Mouse (Mus musculus) midbrain, embryonic 16.5 days (tissue): ENCODE data around the gene Pbld1. TPM values are rescaled to one million over a fixed set of nuclear protein-coding genes. Genes with fewer than 3 reads are reported as not detected.

Experiments
- ATAC-seq: fragments of 200-750 bp; cut with Nextera tagmentation; 2 replicates; pipeline ENCODE4 v1.8.0; 2017; ENCODE audit warnings: moderate TSS enrichment
- H3K27ac ChIP-seq: fragments of 300-500 bp; sonication (generic); 2 replicates; pipeline ENCODE4 v1.5.1; 2014; ENCODE audit warnings: mild to moderate bottlenecking, low read length, mixed read lengths
- H3K27me3 ChIP-seq: fragments of 300-500 bp; sonication (generic); 2 replicates; pipeline ENCODE4 v1.6.1; 2014; ENCODE audit warnings: low read depth, low read length, mixed read lengths; ENCODE audit not compliant: control insufficient read depth, insufficient read depth
- H3K36me3 ChIP-seq: fragments of 300-500 bp; sonication (generic); 2 replicates; pipeline ENCODE4 v1.6.1; 2014; ENCODE audit warnings: mild to moderate bottlenecking, low read length, moderate library complexity, mixed read lengths; ENCODE audit not compliant: control insufficient read depth, insufficient read depth
- H3K4me1 ChIP-seq: fragments of 300-500 bp; sonication (generic); 2 replicates; pipeline ENCODE4 v1.6.1; 2014; ENCODE audit warnings: mild to moderate bottlenecking, low read length, mixed read lengths; ENCODE audit not compliant: control insufficient read depth, insufficient read depth
- H3K4me2 ChIP-seq: fragments of 300-500 bp; sonication (generic); 2 replicates; pipeline ENCODE4 v1.6.1; 2014; ENCODE audit warnings: mild to moderate bottlenecking, low read length, mixed read lengths
- H3K4me3 ChIP-seq: fragments of 300-500 bp; sonication (generic); 2 replicates; pipeline ENCODE4 v1.5.1; 2014; ENCODE audit warnings: low read depth, mild to moderate bottlenecking, low read length, moderate library complexity, mixed read lengths
- H3K9ac ChIP-seq: fragments of 300-500 bp; sonication (generic); 2 replicates; pipeline ENCODE4 v1.6.1; 2014; ENCODE audit warnings: low read depth, low read length, mixed read lengths
- H3K9me3 ChIP-seq: fragments of 300-500 bp; sonication (generic); replicated peaks from 2 replicates; pipeline ENCODE4 v1.6.1; 2014; ENCODE audit warnings: mild to moderate bottlenecking, low read length, mixed read lengths; ENCODE audit not compliant: control insufficient read depth, poor library complexity, severe bottlenecking
- WGBS: fragments of 180-500 bp; shearing (Covaris S2); extraction: QIAGEN DNeasy Blood & Tissue Kit; methylation state at CpG from one replicate; pipeline ENCODE4 v1.1.7; 2014; 5-methylcytosine and 5-hydroxymethylcytosine counted together
- polyA plus RNA-seq: library from polyadenylated mRNA; unstranded; fragments of >200 nt; fragmentation: Nextera tagmentation; extraction: Ambion mirVana; gene quantifications from 2 replicates; pipeline ENCODE4 v1.2.1, GENCODE M21; 2015

Gene Pbld1
- polyA plus RNA-seq, 1 experiment from 2014 or later: 0.50 TPM

DNA sequence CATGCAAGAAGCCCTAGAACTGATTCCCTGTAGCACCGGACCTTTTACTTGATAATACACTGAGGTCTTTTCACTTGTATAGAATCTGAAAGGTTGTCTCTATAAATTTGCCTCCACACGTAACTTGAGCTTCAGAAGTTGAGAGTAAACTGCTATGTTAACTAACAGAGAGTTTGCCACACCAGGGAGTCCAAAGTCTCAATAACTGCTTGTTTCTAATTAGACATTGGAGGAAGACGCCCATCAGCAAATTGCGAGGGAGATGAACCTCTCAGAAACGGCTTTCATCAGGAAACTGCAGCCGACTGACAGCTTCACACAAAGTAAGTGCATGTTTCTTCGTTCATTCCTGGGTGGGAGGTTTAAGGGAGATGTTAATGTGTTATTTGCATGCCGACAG is 5.6 kb downstream of the Pbld1 start:
- no peaks in the 10 kb centered on the region for H3K27me3 ChIP-seq
- WGBS: 64% methylated on average over 8 of the region's 8 CpGs
- H3K27ac ChIP-seq: no peak overlapping the region
- H3K9ac ChIP-seq: no peak overlapping the region
- 0 out of 2 replicates have a peak, but pooled peaks cover 2% of the 10 kb centered on the region for H3K9me3 ChIP-seq
- no peaks in the 10 kb centered on the region for H3K36me3 ChIP-seq
- no peak overlapping the region for H3K4me2 ChIP-seq
- no peak overlapping the region for H3K4me3 ChIP-seq
- no peaks in the 10 kb centered on the region for H3K4me1 ChIP-seq
- ATAC-seq: no peak

- peak; percentile 84 for ATAC-seq
- H3K27ac ChIP-seq: no peak overlapping the region
- H3K36me3 ChIP-seq: no peaks in the 10 kb centered on the region
- no peaks in the 10 kb centered on the region for H3K27me3 ChIP-seq
- no peak overlapping the region for H3K9ac ChIP-seq
- no peak overlapping the region for H3K4me2 ChIP-seq
- H3K4me1 ChIP-seq: no peaks in the 10 kb centered on the region
- WGBS: 5% methylated on average over 5 of the region's 5 CpGs
- H3K9me3 ChIP-seq: 0 out of 2 replicates have a peak, but pooled peaks cover 2% of the 10 kb centered on the region
- H3K4me3 ChIP-seq: no peak overlapping the region
Observed at GRCm38 (mm10) chr10:63065988-63066387, 6.0 kb downstream of the Pbld1 start.

GRCm38 (mm10) chr10:63086304-63086703 is 26.3 kb downstream of the Pbld1 start:
- Histone ChIP-seq H3K4me2 (no peak overlapping the region), H3K9ac (no peak overlapping the region), H3K9me3 (no peaks in the 10 kb centered on the region), H3K27ac (no peak overlapping the region), H3K36me3 (no peaks in the 10 kb centered on the region), H3K4me1 (peaks cover 10% of the 10 kb centered on the region), H3K4me3 (no peak overlapping the region), H3K27me3 (no peaks in the 10 kb centered on the region)
- WGBS: 89% methylated on average over 10 of the region's 10 CpGs
- ATAC-seq: no peak

DNA sequence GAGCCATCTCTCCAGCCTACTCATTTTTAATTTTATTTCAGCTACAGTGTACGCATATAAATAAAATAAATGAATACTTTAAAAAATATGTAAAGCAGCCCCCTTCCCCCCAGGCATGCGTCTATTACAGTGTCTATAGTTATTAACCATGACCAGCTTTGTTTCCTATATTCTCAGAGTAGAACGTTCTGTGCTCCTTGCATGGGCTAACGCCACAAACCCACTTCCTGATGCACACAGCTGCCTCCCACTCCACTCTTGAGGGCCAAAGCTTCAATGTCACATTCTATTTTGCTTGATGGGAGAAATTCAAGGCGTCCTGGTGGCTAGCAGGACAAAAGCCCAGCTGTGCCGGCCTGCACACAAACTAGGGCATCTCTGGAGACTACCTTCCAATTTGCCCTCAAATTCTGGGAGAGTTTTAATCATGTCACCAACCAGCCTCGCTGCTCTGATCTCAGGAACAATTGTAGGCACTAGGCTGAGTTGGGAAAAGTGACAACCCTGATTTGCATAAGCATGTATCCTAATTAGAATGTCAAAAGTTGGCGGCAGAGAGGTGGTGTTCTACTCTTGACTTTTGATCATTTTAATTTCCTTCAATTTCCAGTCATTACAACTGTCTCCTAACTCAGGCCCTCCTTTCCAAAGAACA is 29.3 kb downstream of the Pbld1 start:
- Histone ChIP-seq H3K4me2 (peak overlapping the region; percentile 61), H3K4me3 (peak overlapping the region; percentile 33), H3K27me3 (no peaks in the 10 kb centered on the region), H3K36me3 (no peaks in the 10 kb centered on the region), H3K4me1 (peaks cover 10% of the 10 kb centered on the region), H3K9ac (peak overlapping the region; percentile 47; the same call in 1 of the 2 replicates), H3K27ac (no peak overlapping the region), H3K9me3 (no peaks in the 10 kb centered on the region)
- WGBS: 21% methylated on average over 8 of the region's 8 CpGs
- no peak for ATAC-seq

DNA sequence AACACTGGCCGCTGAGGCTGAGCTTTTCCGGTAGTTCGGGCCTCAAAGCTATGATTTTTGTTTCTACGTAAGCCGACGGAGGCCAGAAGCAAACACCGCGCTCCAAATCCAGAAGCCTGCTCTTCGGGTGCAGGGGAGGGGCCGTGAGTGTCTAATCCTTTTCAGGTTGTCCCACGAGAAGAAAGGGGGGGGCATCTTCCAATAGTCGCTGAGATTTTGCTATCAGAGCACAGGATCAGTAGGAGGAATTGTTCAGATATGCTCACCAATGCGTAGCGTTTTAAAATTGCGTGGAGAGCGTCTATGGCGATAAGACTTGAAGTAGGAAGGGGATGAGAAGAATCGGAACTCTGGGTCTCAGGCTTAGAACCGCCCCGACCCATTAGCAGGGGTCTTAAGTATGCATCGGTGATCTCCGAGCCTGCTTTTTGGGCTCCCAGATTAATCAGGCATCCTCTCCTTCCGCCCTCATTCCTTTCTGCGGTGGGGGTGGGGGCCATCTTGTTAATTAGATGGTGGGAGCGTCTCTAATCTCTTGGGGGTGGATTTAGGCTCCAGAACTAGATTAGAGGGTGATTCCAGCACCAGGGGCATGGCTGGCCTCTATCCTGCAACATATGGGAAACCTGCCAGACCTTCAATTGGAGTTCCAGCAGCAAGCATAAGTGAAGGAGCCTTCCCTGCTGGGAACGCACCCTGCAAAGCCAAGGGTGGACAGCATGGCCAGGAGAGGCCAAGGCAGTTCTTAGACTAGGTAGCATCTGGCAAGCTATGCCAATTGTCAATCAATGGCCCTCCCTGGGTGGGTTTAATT is 30.0 kb downstream of the Pbld1 start:
- H3K4me2 ChIP-seq: peak overlapping the region; percentile 61
- ATAC-seq: peak; percentile 17; the same call in 1 of the 2 replicates
- no peaks in the 10 kb centered on the region for H3K36me3 ChIP-seq
- H3K27ac ChIP-seq: no peak overlapping the region
- no peaks in the 10 kb centered on the region for H3K9me3 ChIP-seq
- peak overlapping the region; percentile 47 for H3K9ac ChIP-seq
- no peaks in the 10 kb centered on the region for H3K27me3 ChIP-seq
- H3K4me1 ChIP-seq: peaks cover 10% of the 10 kb centered on the region
- WGBS: 3% methylated on average over 26 of the region's 26 CpGs
- H3K4me3 ChIP-seq: peak overlapping the region; percentile 33

DNA sequence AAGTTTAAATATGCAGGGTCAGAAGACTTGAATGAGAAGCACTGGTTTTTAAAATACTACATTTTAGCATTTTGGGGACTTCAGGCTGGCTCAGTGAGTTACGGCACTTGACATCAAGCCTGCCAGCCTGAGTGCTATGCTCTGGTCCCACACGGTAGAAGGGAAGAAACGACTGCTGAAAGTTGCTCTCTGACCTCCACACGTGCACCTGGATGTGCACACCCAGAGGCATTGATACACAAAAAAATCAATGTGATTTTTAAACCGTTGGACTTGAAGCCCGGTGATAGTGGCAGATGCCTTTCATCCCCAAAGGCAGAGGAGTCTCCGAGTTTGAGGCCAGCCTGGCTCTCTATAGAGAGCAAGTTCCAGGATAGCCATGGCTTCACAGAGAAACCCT is 32.0 kb downstream of the Pbld1 start:
- WGBS: 83% methylated on average over 7 of the region's 7 CpGs
- Histone ChIP-seq H3K4me2 (no peak overlapping the region), H3K27ac (no peak overlapping the region), H3K27me3 (no peaks in the 10 kb centered on the region), H3K36me3 (no peaks in the 10 kb centered on the region), H3K4me3 (no peak overlapping the region), H3K9ac (no peak overlapping the region), H3K9me3 (no peaks in the 10 kb centered on the region), H3K4me1 (peaks cover 10% of the 10 kb centered on the region)
- no peak for ATAC-seq

DNA sequence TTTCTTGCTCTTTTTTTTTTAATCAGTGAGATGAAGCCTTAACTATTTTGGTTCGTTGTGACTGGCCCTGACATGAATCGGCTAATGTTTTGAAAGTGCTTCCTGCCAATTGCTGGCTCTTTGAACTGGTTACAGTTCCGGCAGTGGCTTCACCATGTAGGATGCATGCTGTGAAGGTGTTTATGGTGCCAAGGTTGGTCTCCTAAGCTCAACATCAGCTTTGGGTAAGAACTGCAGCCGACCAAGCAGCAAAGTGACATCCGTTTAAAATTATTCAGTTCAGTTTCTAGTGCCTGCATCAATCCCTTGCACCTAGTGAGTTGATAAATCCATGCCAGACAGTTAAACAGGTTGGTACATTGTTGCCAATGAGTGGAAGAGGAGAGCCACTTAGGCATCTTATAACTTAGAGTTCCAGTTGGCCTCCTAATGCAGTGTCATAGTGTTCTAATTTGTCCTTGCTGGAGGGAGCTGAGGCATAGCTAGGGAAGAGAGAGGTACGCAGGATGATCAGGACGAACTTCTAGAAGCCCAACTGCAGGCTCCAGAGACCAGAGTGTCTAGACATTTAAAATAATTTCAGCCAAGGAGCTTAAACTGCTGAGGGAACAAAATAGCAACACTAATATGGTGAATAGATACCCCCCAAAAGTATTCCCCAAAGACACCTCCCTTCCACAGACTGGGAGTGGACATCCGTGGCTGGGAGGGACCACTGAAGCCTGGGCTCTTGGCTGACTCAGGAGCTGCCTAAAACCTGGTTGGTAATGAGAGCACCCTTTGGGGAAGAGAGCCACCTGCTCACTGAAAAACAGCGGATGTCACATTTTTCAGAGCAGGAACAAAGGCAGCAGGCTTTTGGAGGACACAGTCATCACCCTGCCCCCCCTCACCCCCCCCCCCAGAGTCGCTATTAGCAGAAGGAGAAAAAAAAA is 32.9 kb downstream of the Pbld1 start:
- H3K27me3 ChIP-seq: no peaks in the 10 kb centered on the region
- no peak overlapping the region for H3K9ac ChIP-seq
- H3K36me3 ChIP-seq: no peaks in the 10 kb centered on the region
- no peak overlapping the region for H3K27ac ChIP-seq
- H3K4me1 ChIP-seq: peaks cover 10% of the 10 kb centered on the region
- no peaks in the 10 kb centered on the region for H3K9me3 ChIP-seq
- H3K4me2 ChIP-seq: no peak overlapping the region
- no peak for ATAC-seq
- H3K4me3 ChIP-seq: no peak overlapping the region
- 71% methylated on average over 9 of the region's 10 CpGs for WGBS

GRCm38 (mm10) chr10:63096757-63097156 is 36.8 kb downstream of the Pbld1 start:
- Histone ChIP-seq H3K36me3 (no peaks in the 10 kb centered on the region), H3K4me1 (peaks cover 4% of the 10 kb centered on the region), H3K27ac (no peak overlapping the region), H3K4me3 (no peak overlapping the region), H3K9ac (no peak overlapping the region), H3K27me3 (no peaks in the 10 kb centered on the region), H3K4me2 (no peak overlapping the region), H3K9me3 (no peaks in the 10 kb centered on the region)
- 79% methylated on average over 2 of the region's 2 CpGs for WGBS
- no peak for ATAC-seq
